Mouse (Mus musculus): ENCODE results near the gene Tmem108.

- TF ChIP-seq CTCF (IDR thresholded peaks at IDR 0.05; ENCODE audit: borderline replicate concordance, extremely low read depth, insufficient read depth, insufficient read length) = no peak
- no peak for TF ChIP-seq POLR2A (IDR thresholded peaks at IDR 0.05; ENCODE audit: borderline replicate concordance, extremely low read depth, insufficient read depth, insufficient read length, poor library complexity, severe bottlenecking)
Observed at GRCm38 (mm10) chr9:103440597-103440996, 321.0 kb downstream of the Tmem108 start.

Data from brain, embryonic 14.5 days (tissue).